Mouse (Mus musculus) left cerebral cortex, postnatal 4 days (tissue): ENCODE results near the gene Lrrtm3. TPM values are rescaled to one million over a fixed set of nuclear protein-coding genes. Genes with fewer than 3 reads are reported as not detected.

Experiments
- DNase-seq: peaks from one replicate; pipeline ENCODE4 v3.0.0-alpha.2; 2022
- intact Hi-C: fragments of 180-260 bp; cut with DNase I; formaldehyde crosslinking; loops from one replicate; pipeline ENCODE4 v1.15.1; 2025
- total RNA-seq, 2 experiments: library from RNA; stranded (reverse); gene quantifications; 2 replicates each; pipeline ENCODE4 v1.2.3; 2021

The Lrrtm3 gene
- 10 to 100 TPM; 39.5 to 45.9 TPM for total RNA-seq

GRCm38 (mm10) chr10:64089680-64090460 lies at the start of gene Lrrtm3:
Gene Lrrtm3, minus strand, starts transcription at chr10:64090277.
- intact Hi-C loops: no loop called here
- DNase-seq: peak; percentile 80

GRCm38 (mm10) chr10:64135481-64135880 lies 45.4 kb upstream of the Lrrtm3 start:
- intact Hi-C loops: no loop called here
- DNase-seq: peak; percentile 14

- peak; percentile 17 for DNase-seq
- intact Hi-C loops: no loop called here
Observed at GRCm38 (mm10) chr10:64133461-64133860, 43.4 kb upstream of the Lrrtm3 start.

- DNase-seq: peak; percentile 84
- intact Hi-C loops: no loop called here
Observed at GRCm38 (mm10) chr10:64130397-64131150, 40.5 kb upstream of the Lrrtm3 start.

- intact Hi-C loops: no loop called here
- DNase-seq: peak; percentile 13
Observed at GRCm38 (mm10) chr10:64118833-64119232, 28.8 kb upstream of the Lrrtm3 start.

GRCm38 (mm10) chr10:64115246-64115645 lies 25.2 kb upstream of the Lrrtm3 start:
- intact Hi-C loops: no loop called here
- DNase-seq: no peak

- intact Hi-C loops: no loop called here
- DNase-seq: no peak
Observed at GRCm38 (mm10) chr10:64096532-64096931, 6.5 kb upstream of the Lrrtm3 start.

GRCm38 (mm10) chr10:64088774-64089460 lies 1.2 kb downstream of the Lrrtm3 start:
- DNase-seq: no peak
- intact Hi-C loops: no loop called here

GRCm38 (mm10) chr10:64087936-64088773 lies 1.9 kb downstream of the Lrrtm3 start:
- DNase-seq: peak; percentile 25
- intact Hi-C loops: no loop called here

- DNase-seq: peak; percentile 50
- intact Hi-C loops: no loop called here
Observed at GRCm38 (mm10) chr10:64087521-64087920, 2.6 kb downstream of the Lrrtm3 start.

- intact Hi-C loops: no loop called here
- DNase-seq: no peak
Observed at GRCm38 (mm10) chr10:64086567-64087391, 3.3 kb downstream of the Lrrtm3 start.

- intact Hi-C loops: no loop called here
- DNase-seq: no peak
Observed at GRCm38 (mm10) chr10:64086183-64086566, 3.9 kb downstream of the Lrrtm3 start.

GRCm38 (mm10) chr10:64084465-64084864 lies 5.6 kb downstream of the Lrrtm3 start:
- no peak for DNase-seq
- intact Hi-C loops: loop anchor here (5.0 kb wide), 1 partner anchor 502 kb away; no protein-coding TSS in a partner anchor

GRCm38 (mm10) chr10:64083813-64084212 lies 6.3 kb downstream of the Lrrtm3 start:
- intact Hi-C loops: loop anchor here (5.0 kb wide), 1 partner anchor 502 kb away; no protein-coding TSS in a partner anchor
- peak; percentile 19 for DNase-seq

- no peak for DNase-seq
- intact Hi-C loops: loop anchor here (5.0 kb wide), 1 partner anchor 500 kb away; no protein-coding TSS in a partner anchor
Observed at GRCm38 (mm10) chr10:64082345-64082744, 7.7 kb downstream of the Lrrtm3 start.

GRCm38 (mm10) chr10:64076410-64077052 lies 13.5 kb downstream of the Lrrtm3 start:
- no peak for DNase-seq

GRCm38 (mm10) chr10:64075944-64076343 lies 14.1 kb downstream of the Lrrtm3 start:
- DNase-seq: peak; percentile 65
- intact Hi-C loops: no loop called here

More at GRCm38 (mm10) chr10:64076410-64077052, 13.5 kb downstream of the Lrrtm3 start:
- intact Hi-C loops: no loop called here

- intact Hi-C loops: no loop called here
- DNase-seq: no peak
Observed at GRCm38 (mm10) chr10:64063704-64064103, 26.4 kb downstream of the Lrrtm3 start.

- peak; percentile 39 for DNase-seq
- intact Hi-C loops: no loop called here
Observed at GRCm38 (mm10) chr10:64049946-64050345, 40.1 kb downstream of the Lrrtm3 start.
